Mouse (Mus musculus) lung, embryonic 16.5 days (tissue): ENCODE results near the gene AU021092. TPM values are rescaled to one million over a fixed set of nuclear protein-coding genes. Genes with fewer than 3 reads are reported as not detected.

Source experiments
- ATAC-seq: fragments of 200-750 bp; cut with Nextera tagmentation; 2 replicates; pipeline ENCODE4 v1.8.0; 2017; ENCODE audit warnings: low read depth, mild to moderate bottlenecking, moderate library complexity
- H3K27ac ChIP-seq: fragments of 300-500 bp; sonication (generic); 2 replicates; pipeline ENCODE4 v1.5.1; 2014; ENCODE audit warnings: mild to moderate bottlenecking, control low read depth, low read length
- H3K27me3 ChIP-seq: fragments of 300-500 bp; sonication (generic); 2 replicates; pipeline ENCODE4 v1.6.1; 2014; ENCODE audit warnings: low read depth, low read length, mixed read lengths; ENCODE audit not compliant: control insufficient read depth, insufficient read depth
- H3K36me3 ChIP-seq: fragments of 300-500 bp; sonication (generic); 2 replicates; pipeline ENCODE4 v1.6.1; 2014; ENCODE audit warnings: low read length; ENCODE audit not compliant: control insufficient read depth, insufficient read depth
- H3K4me1 ChIP-seq: fragments of 300-500 bp; sonication (generic); replicated peaks from 2 replicates; pipeline ENCODE4 v1.6.1; 2014; ENCODE audit warnings: low read length, mixed read lengths; ENCODE audit not compliant: control insufficient read depth, insufficient read depth
- H3K4me2 ChIP-seq: fragments of 300-500 bp; sonication (generic); 2 replicates; pipeline ENCODE4 v1.6.1; 2014; ENCODE audit warnings: low read depth, low read length, control low read depth
- H3K4me3 ChIP-seq: fragments of 300-500 bp; sonication (generic); 2 replicates; pipeline ENCODE4 v1.5.1; 2014; ENCODE audit warnings: mild to moderate bottlenecking, low read length, control low read depth
- H3K9ac ChIP-seq: fragments of 300-500 bp; sonication (generic); 2 replicates; pipeline ENCODE4 v1.6.1; 2014; ENCODE audit warnings: low read length, control low read depth
- H3K9me3 ChIP-seq: fragments of 300-500 bp; sonication (generic); 2 replicates; pipeline ENCODE4 v1.6.1; 2016; ENCODE audit warnings: low read length; ENCODE audit not compliant: control insufficient read depth
- WGBS: fragments of 180-500 bp; shearing (Covaris S2); extraction: QIAGEN DNeasy Blood & Tissue Kit; methylation state at CpG from one replicate; pipeline ENCODE4 v1.1.7; 2014; 5-methylcytosine and 5-hydroxymethylcytosine counted together
- polyA plus RNA-seq: library from polyadenylated mRNA; unstranded; fragments of >200 nt; fragmentation: Nextera tagmentation; extraction: Ambion mirVana; gene quantifications from 2 replicates; pipeline ENCODE4 v1.2.1, GENCODE M21; 2015

Gene AU021092
- polyA plus RNA-seq = 60.9 and 81.8 TPM in 2 replicates

DNA sequence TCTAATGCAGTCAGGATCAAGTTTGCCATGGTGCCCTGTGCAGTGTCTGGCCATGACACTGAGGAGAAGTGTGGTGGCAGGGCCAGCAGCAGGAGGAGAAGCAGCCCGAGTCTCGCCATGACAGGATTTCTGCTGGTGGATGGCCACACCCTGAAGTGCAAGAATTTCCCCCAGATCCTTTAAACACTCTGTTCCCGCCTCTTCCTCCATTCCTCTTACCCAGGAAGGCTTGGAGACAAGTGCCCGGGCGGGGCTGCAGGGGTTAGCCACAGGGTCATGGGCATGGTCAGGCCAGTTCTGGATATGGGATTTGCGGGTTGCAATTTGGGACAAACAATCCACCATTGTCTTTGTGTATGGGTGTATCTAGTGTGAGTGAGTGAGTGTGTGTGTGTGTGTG is at the start of gene AU021092:
Gene AU021092 (minus strand): TSS at position 160 of the 400 bp plus-strand sequence.
- H3K27ac ChIP-seq = peak within 1 kb of the TSS; percentile 79
- 0 out of 2 replicates have a peak, but pooled peaks cover 4% of the 10 kb centered on the region for H3K4me1 ChIP-seq
- H3K4me3 ChIP-seq = peak within 1 kb of the TSS; percentile 25
- 0 out of 2 replicates have a peak within 1 kb of the TSS, but pooled peaks have one; percentile 36 for H3K9ac ChIP-seq
- peak; percentile 93 for ATAC-seq
- H3K9me3 ChIP-seq = no peaks in the 10 kb centered on the region
- H3K27me3 ChIP-seq = no peaks in the 10 kb centered on the region
- peak within 1 kb of the TSS; percentile 44 for H3K4me2 ChIP-seq
- WGBS = 47% methylated on average over 6 of the region's 6 CpGs
- no peaks in the 10 kb centered on the region for H3K36me3 ChIP-seq

DNA sequence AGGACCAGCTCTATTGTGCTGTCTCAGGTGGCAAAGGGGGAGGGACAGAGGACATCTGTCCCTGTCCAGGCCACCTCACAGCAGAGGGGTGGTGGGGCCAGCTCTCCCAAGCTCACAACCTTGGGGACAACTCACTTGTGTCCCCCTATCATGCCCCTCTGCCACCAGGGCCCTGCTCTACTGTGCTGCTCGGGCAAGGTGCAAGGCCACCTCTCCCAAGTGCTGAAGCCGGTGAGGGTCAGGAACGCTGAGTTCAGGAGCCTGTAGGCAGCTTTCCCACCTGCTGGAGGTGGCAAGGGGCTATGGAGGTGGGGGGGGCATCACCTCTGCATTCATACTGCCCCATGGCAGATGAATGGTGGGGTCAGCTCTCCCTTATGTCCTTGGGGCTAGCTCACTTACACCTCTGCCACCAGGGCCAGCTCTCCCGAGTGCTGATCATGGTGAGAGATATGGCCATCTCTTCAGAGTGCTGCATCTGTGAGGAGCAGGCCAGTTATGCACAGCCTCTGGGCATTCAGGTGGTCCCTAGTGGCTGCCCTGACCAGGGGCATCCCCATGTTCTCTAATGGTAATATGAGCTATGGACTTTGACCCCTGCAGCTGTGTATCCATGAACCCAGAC is 49.4 kb upstream of the AU021092 start:
- Histone ChIP-seq H3K4me1 (no peaks in the 10 kb centered on the region), H3K27me3 (no peaks in the 10 kb centered on the region), H3K27ac (no peak overlapping the region), H3K36me3 (no peaks in the 10 kb centered on the region), H3K4me3 (no peak overlapping the region), H3K9me3 (no peaks in the 10 kb centered on the region), H3K9ac (no peak overlapping the region), H3K4me2 (no peak overlapping the region)
- ATAC-seq = 0 out of 2 replicates have a peak, but pooled peaks have one; percentile 26
- 69% methylated on average over 4 of the region's 4 CpGs for WGBS

DNA sequence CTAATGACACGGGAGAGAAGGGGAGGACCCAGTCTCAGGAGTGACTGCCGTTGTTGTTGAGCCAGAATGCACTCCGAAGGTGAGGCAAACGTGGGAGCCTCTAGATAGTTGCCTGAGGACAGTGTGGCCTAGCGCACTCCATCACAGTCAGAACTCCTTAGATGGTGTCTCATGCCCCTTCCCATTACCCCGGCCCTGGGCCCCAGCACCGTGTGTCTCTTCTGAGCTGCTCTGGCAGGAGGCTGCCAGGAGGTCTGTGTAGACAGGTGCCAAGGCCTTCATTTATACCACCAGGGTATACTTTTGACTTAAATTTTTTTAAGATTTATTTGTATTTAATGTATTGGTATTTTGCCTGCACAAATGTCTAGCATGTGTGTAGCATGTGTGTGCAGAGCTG is 41.8 kb upstream of the AU021092 start:
- Histone ChIP-seq H3K27me3 (no peaks in the 10 kb centered on the region), H3K9ac (no peak overlapping the region), H3K36me3 (no peaks in the 10 kb centered on the region), H3K27ac (no peak overlapping the region), H3K4me1 (no peaks in the 10 kb centered on the region), H3K4me2 (no peak overlapping the region), H3K9me3 (no peaks in the 10 kb centered on the region), H3K4me3 (no peak overlapping the region)
- 75% methylated on average over 7 of the region's 7 CpGs for WGBS
- ATAC-seq = no peak

DNA sequence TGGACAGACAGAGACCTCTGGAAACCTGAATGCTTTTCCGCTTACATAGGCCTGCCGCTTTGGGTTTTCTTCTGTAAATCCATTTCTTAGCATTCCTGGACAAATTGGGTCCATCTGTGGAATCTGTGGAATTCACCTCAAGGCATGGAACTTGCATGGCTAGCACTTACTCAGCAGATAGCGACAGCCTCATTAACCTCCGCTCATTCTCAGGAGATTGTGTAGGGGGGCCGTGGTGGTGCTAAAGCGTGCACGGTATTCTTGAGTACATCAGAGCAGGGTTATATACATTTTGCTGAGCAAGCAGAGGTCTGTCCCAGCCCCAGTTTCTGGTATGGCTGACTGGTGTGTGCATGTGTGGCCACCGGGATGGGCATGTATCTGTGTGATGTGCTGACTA is 41.1 kb upstream of the AU021092 start:
- Histone ChIP-seq H3K27me3 (no peaks in the 10 kb centered on the region), H3K4me2 (no peak overlapping the region), H3K4me1 (no peaks in the 10 kb centered on the region), H3K27ac (no peak overlapping the region), H3K4me3 (no peak overlapping the region), H3K9ac (no peak overlapping the region), H3K36me3 (no peaks in the 10 kb centered on the region), H3K9me3 (no peaks in the 10 kb centered on the region)
- 42% methylated on average over 8 of the region's 8 CpGs for WGBS
- ATAC-seq = no peak

DNA sequence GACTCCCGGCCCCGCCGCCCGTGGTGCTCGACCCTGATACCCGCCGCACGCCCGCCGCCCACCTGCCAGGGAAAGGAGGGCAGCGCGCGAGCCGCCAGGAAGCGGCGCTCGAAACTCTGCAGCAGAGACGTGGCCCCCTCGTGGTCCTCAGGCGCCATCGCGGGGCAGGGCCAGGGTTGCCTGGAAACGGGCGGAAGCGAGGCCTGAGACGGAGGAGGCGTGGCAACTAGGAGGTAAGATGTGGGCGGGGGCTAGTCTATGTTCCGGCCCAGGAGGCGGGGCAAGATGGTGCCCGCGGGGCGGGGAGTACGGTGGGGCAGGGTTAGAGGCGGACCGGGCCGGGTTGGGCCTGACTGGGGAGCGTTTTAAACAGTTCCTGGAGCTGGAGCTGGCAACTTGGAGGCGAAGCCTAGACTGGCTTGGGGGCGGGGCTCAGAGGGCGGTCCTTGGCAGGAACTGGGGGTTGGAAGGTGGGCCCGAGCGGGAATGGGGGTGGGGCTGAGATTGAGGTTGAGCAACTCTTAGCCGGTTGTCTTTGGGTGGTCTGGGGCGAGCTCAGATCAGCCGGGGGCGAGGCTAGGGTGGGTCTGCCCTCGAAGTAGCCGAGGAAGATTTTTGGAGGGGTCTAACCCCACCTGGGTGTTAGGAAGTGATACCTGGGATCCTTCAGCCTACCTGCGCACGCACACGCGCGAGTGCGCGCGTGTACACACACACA is 33.8 kb upstream of the AU021092 start, which contains the start of gene Eef2kmt:
Gene Eef2kmt (minus strand): TSS at position 205 of the 718 bp plus-strand sequence.
- Histone ChIP-seq H3K4me2 (peak within 1 kb of the TSS; percentile 77), H3K36me3 (no peaks in the 10 kb centered on the region), H3K4me1 (peaks cover 11% of the 10 kb centered on the region), H3K27ac (peak within 1 kb of the TSS; percentile 78), H3K9me3 (no peaks in the 10 kb centered on the region), H3K4me3 (peak within 1 kb of the TSS; percentile 80), H3K9ac (peak within 1 kb of the TSS; percentile 79), H3K27me3 (no peaks in the 10 kb centered on the region)
- WGBS = under 1% methylated on average over 55 of the region's 57 CpGs
- peak; percentile 98 for ATAC-seq

DNA sequence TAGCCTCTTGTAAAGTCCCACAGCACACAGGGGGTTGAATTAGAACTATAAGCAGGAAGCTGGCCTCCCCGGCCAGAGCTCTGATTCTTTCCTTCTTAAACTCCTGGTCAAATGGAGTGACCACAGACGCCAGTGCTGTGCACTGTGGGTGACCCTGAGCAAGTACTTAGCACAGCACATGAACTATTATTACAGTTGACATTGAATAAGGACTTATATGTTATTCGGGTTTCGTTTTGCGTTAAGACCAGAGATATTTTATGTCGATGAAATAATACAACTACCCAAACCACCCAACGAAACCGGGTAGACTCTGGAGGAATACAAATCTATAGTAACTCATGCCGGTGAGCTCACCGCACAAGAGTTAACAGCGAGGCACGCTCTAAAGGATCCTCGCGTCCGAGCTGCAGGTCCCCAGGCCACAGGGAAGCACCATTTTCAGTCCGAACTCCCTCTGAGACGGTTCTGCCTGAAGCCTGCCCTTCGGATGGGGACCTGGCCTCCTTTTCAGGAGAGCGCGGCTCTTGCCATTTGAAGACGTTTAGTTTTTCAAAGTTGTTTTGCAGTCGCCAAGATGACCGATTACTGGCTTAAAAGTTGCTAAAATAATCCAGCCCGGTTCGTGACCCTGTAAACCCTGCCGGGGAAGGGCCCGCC is 33.1 kb upstream of the AU021092 start:
- WGBS = 1% methylated on average over 27 of the region's 27 CpGs
- peak overlapping the region; percentile 78 for H3K27ac ChIP-seq
- no peaks in the 10 kb centered on the region for H3K27me3 ChIP-seq
- peak overlapping the region; percentile 77 for H3K4me2 ChIP-seq
- no peak for ATAC-seq
- peak overlapping the region; percentile 80 for H3K4me3 ChIP-seq
- H3K9ac ChIP-seq = peak overlapping the region; percentile 79
- no peaks in the 10 kb centered on the region for H3K36me3 ChIP-seq
- no peaks in the 10 kb centered on the region for H3K9me3 ChIP-seq
- H3K4me1 ChIP-seq = peaks cover 11% of the 10 kb centered on the region

DNA sequence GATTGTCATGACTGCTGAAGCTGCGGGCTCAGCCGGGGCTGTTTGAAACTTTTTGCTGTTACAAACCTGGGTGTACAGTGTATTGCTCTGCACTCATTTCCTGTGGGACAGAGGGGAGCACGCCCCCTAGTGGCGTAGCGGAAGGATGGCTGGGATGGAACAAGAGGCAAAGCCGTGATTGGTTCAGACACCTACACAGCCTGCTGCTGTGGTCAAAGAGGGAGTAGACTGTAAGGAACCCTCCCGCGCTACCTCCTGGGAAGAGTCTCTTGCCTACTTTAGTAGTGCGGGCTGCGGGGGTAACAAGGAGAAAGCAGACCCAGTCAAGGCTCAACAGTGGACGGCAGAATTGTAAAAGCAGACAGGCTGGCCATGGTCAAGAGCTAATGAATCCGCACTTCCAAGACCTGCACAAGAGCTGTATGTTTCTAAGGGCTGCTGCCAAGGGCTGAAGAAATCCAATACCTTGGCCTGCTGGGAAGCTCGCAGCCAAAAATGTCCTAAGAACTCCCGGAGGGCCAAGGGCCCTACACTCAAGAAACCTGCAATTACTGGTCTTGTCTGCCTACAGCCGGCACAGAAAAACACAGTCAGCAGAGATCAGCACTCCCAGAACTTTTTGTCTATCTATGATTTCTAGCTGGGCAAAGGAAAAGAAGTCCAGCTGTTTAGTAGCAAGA is 32.4 kb upstream of the AU021092 start:
- Histone ChIP-seq H3K4me3 (peak overlapping the region; percentile 80), H3K4me2 (peak overlapping the region; percentile 77), H3K9me3 (no peaks in the 10 kb centered on the region), H3K36me3 (peaks cover under 1% of the 10 kb centered on the region; the same call in 1 of the 2 replicates), H3K27me3 (no peaks in the 10 kb centered on the region), H3K4me1 (peaks cover 11% of the 10 kb centered on the region), H3K27ac (peak overlapping the region; percentile 78), H3K9ac (peak overlapping the region; percentile 79)
- peak; percentile 60 for ATAC-seq
- WGBS = 3% methylated on average over 15 of the region's 15 CpGs

DNA sequence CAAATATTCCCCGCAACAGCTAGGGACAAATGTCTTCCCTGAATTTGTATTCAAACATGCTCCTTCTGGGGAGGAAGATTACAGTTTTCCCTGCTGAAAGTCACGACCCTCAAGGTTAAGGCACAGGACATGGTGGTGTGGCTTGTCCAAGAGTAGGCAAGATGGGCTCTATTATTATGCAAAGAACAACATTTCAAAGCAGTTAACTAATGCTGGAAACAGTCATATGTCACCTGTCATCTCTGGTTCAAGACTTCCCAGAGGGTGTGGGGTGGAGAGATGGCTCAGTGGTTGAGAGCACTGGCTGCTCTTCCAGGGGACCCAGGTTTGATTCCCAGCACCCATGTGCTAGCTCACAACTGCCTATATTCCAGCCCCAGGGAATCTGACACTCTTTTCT is 30.2 kb upstream of the AU021092 start:
- Histone ChIP-seq H3K27me3 (no peaks in the 10 kb centered on the region), H3K4me2 (no peak overlapping the region), H3K9me3 (no peaks in the 10 kb centered on the region), H3K27ac (no peak overlapping the region), H3K4me1 (peaks cover 11% of the 10 kb centered on the region), H3K36me3 (peaks cover 11% of the 10 kb centered on the region), H3K9ac (no peak overlapping the region), H3K4me3 (no peak overlapping the region)
- WGBS = 79% methylated on average over 2 of the region's 2 CpGs
- ATAC-seq = no peak
